Mouse (Mus musculus) left cerebral cortex, postnatal 4 days (tissue): Measurements from ENCODE around the gene Crocc2. TPM values are rescaled to one million over a fixed set of nuclear protein-coding genes. Genes with fewer than 3 reads are reported as not detected.

Experiments
- DNase-seq: peaks from one replicate; pipeline ENCODE4 v3.0.0-alpha.2; 2022
- intact Hi-C: fragments of 180-260 bp; cut with DNase I; formaldehyde crosslinking; loops from one replicate; pipeline ENCODE4 v1.15.1; 2025
- total RNA-seq, 2 experiments: library from RNA; stranded (reverse); gene quantifications; 2 replicates each; pipeline ENCODE4 v1.2.3; 2021

Crocc2 gene
- total RNA-seq, 2 experiments from 2014 or later, result 0.91 to 0.94 TPM

DNA sequence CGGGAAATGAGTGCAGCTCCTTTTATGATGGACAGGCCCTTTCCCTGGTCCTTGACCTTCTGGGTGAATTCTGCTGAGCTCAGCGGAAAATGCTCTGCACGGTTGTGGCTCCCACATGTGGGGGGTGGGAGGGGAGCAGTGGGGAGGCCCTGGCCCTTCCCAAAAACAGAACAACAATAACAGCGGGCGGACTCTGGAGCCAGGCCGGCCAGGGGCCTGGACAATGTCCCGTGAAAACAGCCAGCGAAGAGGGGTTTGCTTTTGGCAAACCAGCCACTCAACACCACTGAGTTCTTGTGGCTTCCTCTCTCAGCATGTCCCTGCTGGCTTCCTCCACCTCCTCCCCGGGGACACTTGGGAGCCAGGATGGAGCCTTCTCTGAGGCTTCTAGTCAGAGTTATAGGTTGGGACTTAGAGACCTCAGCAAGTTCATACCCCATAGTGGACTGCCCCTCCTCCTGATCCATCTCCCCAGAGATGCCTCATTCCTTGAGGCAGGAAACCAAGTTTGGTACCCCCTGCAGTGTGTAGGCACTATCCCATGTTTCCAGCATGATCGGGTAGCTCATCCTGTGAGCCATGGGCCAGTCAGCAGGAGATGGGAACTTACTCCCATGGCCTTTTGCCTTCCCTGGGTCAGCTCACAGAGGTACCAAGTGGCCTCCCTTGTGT lies 43.2 kb downstream of the Crocc2 start:
- DNase-seq, result peak; percentile 54
- intact Hi-C loops, result no loop called here

DNA sequence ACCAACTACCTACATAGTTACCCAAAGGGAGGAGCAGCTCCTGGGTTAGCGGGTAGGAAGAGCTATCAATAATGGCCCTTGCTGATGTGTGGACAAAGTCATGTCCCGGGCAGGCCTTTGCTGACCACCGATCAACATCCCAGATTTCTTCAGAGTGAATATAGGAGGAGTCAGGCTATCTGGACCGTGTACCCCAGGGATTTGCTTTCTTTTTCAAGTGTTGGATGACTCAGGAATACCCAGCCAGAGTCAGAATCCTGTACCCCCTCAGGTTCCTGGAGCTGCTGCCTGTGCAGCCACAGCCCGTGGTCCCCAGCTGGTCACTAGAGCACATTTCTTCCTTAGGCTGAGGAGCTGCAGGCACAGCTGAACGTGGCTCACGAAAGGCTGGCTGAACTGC lies 43.9 kb downstream of the Crocc2 start:
- intact Hi-C loops, result no loop called here
- no peak for DNase-seq

DNA sequence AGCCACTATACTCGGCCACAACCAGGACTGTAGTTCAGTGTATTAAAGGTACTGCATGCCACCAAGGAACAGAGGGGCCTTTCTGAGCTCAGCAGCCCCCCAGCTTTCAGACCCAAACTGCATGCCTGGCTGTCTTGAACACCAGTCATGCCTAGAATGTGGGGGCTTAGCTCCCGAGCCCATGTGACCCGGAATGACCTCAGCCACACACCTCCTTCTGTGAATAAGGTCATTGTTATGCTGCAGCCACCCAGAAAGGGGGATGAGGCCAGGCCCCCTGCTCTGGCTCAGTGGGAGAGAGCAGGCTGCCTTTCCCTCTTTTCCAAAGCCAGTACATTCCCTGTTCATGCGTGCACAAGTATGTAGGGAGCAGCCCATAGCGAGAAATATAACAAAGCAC lies 46.1 kb downstream of the Crocc2 start:
- DNase-seq, result no peak
- intact Hi-C loops, result no loop called here

DNA sequence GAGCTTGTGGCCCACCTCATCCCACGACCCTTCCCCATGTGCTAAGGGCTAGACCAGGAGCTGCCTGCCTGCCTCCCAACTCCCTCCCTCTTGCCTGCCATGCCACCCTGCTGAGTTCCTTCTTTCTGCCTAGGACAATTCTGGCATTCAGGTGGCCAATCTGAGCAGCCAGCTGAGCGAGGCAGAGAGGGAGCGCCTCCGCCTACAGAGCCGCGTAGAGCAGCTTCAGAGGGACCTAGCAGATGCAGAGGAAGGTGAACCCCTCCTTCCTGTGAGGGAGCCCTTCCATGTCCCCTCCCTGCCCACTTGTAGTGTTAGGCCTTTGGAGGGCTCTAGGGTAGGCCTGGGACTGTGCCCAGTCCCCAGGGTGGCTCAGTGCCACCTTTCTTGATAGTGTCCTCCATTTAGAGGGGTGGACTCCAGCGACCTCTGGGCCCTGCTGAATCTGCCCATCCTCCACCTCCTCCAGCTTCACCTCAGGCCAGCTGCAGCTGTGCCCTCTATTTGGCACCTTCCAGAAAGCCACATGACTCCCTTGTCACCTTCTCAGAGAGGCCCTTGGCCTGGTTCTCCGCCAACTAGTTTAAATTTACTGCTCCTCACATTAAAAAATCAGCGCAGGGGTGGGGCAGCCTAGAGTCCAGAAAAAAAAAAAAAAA lies 48.4 kb downstream of the Crocc2 start:
- intact Hi-C loops, result no loop called here
- DNase-seq, result no peak

DNA sequence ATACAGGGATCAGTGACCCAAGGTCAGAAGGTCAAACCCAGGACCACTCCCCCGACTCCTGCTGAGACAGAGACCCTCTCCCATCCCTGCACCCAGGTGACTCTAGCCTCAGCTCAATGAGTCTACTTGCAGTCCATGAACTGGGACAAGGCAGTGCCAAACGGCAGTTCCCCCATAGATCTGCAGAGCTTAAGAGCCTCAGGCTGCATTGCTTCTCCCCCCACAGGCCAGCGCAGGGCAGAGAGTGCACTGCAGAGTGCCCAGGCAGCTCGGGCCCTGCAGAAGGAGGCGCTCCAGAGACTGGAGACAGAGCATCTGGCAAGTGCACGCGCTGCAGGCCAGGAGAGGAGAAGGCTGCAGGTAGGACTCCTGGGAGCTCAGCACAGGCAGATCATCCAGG lies 49.0 kb downstream of the Crocc2 start:
- no peak for DNase-seq
- intact Hi-C loops, result no loop called here

DNA sequence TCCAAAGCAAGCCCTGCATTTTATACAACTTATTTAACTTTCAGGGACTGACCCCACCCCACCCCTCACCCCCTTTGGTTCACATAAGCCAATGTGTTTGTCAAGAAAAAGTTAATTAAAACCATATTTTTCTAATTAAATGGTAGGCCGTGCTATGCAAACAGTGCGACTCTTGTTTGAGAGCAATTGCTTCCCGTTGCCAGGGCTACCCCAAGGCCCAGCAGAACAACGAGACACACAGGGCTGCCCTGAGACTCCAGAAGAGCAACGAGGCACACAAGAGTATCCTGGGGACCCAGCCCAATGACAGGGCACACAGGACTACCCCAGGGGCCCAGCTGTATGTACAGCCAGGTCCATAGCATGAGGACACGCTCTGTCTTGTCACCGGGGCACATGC lies 52.3 kb downstream of the Crocc2 start:
- DNase-seq, result no peak
- intact Hi-C loops, result no loop called here

DNA sequence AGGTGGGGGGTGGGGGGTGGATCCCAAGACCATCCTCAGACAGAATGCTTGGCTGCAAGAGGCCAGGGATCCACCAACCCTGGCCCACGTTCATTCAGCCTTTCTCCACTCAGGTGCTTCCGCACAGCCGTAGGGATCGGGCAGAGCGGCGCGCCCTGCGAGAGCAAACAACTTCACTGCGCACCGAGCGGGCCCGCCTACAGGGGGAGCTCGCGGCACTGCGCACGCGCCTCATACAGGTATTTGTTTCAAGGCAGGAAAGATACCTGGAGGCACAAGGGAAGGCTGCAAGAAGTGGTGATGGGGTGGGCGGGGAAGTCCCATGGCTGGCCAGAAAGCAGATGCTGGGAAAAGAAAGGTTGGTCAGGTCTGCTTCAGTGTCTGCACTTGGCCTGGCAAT lies 55.4 kb downstream of the Crocc2 start:
- intact Hi-C loops, result no loop called here
- DNase-seq, result no peak

DNA sequence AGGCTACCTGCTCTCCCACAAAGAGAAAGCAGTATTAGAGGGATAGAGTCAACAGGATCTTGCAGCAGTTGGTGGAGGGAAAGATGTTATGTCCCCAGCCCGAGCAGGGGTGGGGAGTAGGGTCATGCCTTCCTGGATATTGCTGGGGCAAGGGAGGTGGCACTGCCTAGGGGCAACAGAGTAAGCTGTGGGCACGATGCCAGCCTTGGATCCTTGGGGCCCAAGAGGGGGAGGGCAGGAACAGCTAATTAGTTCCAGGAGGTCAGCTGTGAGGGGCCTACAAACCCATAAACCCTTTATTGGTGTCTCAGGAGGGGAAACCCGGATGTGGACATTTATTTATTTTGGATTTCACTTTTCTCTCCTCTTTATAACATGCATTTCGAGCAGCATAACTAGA lies 56.7 kb downstream of the Crocc2 start:
- intact Hi-C loops, result no loop called here
- peak; percentile 66 for DNase-seq

DNA sequence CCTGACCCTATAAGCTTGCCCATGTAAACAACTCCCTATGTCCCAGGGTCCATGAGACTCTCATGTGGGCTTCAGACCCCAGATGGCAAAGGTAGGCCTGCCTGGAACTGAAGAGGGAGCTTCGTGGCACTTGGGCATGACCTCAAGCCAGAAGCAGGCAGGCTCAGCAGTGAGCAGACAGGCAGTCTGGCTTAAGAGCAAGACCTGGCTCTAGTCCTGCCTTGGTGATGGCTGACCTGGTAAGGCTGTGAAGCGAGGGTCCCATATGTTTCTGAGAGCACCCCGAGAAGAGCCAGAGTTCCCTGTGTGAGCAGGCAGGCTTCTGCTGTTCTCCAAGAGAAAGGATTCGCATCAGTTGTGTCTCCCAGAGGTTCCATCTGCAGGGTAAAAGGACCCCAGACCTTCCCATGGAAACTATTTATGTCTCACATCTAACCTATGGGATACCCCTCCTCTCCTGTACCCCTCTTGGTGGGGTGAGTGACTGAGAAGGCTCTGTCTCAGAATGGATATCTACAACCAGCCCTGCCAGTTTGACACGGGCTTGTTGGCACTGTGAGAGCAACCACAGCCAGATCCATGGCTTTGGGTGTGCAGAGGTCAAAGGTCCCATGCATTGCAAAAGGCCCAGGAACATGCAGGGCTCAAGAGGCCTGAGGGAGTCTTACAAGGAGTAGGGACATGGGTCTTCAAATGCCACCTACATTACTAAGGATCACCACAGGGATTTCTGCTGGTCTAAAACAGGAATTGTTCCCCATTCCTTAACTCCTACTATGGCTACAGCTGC lies 57.4 kb downstream of the Crocc2 start:
- intact Hi-C loops, result no loop called here
- DNase-seq, result peak; percentile 56

DNA sequence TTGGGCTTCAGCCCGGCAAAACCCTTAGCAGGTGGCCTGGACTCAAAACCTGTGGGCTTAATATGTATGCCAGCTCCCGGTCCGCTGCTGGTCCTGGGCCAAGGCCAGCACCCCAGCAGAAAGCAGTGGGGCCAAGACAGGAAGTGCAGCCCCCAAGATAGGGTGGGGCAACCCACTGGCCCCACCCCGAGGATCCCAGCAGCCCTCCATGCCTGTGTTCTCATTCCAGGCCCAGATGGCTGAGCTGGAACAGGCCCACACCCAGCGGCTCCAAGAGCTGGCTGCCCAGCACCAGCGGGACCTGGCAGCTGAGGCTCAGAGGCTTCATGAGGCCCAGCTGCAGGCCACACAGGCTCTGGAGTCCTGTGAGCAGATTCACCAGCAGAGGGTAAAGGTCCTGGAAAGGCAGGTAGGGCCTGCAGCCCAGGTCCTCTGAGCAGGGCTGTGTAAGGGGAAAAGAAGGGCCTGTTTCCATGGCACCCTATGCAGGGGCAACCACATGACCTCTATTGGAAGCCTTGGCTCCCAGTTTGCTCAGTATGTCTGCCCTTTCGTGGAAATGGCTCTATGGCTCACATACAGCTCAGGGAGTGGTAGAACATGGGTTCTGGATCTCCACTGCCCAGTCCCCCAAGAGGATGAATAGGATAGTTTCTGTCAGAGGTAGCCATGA lies 58.9 kb downstream of the Crocc2 start:
- intact Hi-C loops, result no loop called here
- peak; percentile 93 for DNase-seq

DNA sequence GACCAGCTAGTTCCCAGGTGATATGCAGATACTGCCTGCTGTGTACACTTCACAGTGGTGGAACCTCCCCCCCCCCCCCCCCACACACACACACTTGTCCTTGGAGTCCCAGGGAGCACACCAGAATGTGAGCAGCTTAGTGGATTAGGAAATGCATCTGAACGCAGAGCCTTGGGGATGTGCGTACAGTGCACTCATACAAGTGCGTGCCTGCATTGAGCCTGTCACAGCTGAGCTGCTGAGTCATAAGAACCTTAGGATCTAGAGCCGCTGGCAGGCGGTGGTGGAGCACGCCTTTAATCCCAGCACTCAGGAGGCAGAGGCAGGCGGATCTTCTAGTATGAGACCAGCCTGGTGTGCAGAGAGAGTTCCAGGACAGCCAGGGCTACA lies 59.4 kb downstream of the Crocc2 start:
- intact Hi-C loops, result no loop called here
- DNase-seq, result no peak

DNA sequence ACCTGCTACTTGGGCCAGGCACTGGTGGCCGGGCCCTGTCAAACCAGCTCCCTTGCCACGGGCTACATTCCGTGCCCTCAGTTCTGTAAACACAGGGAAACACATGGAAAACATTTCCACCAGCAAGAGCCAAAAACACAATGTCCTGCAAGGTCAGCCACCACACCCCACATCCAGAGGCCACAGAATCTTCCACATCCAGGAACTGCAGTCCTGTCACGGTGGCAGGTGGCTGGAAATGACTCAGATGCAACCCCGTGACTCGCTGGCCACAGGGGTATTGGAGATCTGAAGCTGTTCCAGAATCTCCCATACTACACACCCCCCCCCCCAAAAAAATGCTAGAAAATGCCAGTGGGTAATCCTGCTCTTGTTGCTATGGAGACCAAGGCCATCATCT lies 60.7 kb downstream of the Crocc2 start:
- DNase-seq, result no peak
- intact Hi-C loops, result no loop called here

DNA sequence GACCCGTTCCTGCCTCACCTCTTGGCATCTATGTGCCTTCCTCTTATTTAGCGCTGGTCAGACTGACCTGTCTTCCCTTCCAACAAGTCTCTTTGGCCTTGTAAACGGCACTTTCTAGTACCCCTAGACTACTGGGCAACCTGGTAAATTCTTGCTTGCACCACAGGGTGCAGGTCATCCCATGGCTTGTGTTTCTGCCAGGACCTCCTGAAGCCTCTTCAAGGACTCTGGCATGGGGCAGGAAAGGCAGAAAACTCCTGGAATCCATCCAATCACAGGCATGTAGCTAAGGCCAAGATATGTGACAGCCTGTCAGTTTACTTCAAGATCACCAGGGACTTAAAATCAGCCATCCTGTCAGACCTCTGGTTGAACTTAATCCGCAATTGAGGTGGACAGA lies 61.1 kb downstream of the Crocc2 start:
- intact Hi-C loops, result no loop called here
- DNase-seq, result peak; percentile 50

DNA sequence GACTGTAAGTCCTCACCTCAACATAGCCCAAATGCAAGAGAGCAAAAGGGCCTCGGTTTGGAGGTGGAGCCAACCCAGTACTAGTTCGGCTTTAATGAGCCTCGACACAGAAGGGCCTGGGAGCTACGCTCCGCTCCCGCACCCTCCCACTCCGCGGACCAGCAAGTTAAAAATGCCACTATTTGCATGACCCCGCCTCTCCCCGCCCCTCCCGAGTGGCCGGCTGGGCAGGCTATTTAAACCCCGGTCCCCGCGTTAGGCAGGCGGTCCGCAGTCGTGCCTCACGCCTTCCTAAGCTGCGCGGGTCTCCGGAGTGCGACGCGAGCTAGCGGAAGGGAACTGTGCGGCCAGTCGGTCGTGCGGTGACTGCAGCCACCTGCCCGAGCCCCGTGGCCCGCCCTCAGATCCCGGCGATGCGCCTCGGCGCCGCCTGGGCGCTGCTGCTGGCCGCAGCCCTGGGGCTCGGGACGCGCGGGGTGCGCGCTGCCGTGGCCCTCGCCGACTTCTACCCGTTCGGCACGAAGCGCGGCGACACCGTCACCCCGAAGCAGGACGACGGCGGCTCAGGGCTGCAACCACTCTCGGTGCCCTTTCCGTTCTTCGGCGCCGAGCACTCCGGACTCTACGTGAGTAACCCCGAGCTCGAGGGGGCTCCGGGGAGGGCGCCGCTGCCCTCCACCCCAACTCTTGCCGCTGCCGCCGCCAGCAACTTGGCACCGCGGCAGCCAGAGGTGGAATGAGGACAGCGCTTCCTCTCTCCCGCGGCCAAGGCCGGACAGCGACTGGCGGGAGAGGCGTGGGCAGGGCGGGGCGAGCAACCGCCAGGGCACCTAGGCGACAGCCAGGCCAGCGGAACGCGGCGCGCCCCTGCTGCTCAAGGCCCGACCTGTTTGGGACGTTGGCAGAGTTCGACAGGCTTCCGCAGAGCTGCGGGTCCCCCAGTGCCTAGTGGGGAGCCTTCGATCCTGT lies 67.3 kb downstream of the Crocc2 start, which contains the start of gene Sned1:
TSS of gene Sned1 (plus strand) at position 266 of the 969 bp plus-strand sequence.
- intact Hi-C loops, result no loop called here
- peak; percentile 90 for DNase-seq

DNA sequence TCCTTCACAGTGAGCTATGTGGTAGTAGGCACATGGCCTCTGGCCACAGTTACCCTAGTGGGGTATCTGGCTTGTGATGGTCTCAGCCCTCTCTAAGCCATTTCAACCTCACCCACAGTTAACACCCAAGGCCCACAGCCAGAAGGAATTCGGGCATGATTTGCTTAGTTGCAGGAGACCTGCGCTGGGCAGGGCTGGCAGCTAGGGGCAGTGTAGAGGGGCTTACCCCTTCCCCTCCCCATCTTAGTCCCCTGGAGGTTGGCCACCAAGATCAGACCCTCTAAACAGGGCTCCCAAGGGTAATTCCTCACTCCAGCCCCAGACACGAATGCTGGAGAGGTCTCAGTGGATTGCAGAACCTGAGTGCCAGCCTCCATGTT lies 68.0 kb downstream of the Crocc2 start:
- intact Hi-C loops, result no loop called here

DNA sequence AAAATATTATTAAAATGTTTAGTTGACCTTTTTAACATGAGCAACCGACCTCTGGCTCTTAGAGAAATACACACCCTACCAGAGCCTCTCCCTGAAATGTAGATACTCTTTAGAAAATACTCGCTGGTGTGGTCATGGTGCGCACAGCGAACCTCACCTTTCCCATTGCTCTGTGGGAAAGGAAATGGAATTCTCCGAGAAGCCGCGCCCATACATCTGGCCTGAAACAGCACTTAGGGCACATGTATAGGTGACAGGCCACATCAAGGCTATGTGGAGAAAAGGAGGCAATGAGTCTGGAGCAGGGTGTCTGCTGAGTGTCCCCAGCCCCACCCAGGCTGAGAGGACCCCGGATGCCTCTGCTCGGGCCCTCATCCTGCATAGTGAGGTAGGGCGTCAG lies 69.2 kb downstream of the Crocc2 start:
- no peak for DNase-seq
- intact Hi-C loops, result loop anchor here (2.0 kb wide), 1 partner anchor 61 kb away; no protein-coding TSS in a partner anchor

More for the DNA sequence above, 68.0 kb downstream of the Crocc2 start:
- DNase-seq, result peak; percentile 68

DNA sequence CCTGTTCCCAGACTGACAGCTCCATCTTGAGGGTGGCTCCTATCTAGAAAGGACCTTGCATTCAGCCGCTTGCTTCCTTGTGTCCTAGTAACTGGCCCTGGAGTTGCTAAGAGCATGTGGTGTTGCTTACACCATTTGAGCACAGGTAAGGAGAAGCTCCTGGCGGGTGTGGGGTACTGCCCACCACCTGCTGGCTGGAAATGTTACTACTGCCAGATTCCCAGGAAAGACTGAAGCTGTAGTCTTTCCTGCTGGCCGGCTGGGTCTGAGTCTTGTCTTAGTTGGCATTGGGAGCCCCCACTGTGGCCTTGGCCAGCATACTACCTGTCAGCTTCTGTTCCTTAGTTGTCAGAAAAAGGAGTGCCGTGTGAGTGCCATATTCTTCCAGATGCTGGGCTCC lies 69.7 kb downstream of the Crocc2 start:
- intact Hi-C loops, result loop anchor here (2.0 kb wide), 1 partner anchor 61 kb away; no protein-coding TSS in a partner anchor
- DNase-seq, result no peak

DNA sequence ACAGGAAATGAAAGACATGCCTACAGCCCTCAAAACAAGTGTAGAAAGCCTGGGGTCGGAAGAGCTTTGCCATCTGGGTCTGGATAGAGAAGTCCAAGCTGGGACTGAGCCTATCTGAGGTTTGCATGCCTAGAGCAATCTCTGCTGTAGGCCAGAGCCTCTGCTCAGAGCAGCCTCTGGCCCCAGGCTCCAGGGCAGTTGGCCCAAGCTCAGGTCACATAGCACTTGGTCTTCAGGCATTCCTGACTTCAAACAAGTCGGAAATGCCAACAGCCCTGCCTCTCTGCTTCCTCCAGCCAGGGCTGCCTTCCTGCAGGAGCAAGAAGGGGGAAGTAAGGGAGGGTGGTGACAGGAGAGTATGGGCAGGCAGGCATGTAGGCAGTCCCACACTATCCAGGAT lies 77.4 kb downstream of the Crocc2 start:
- intact Hi-C loops, result no loop called here
- no peak for DNase-seq

DNA sequence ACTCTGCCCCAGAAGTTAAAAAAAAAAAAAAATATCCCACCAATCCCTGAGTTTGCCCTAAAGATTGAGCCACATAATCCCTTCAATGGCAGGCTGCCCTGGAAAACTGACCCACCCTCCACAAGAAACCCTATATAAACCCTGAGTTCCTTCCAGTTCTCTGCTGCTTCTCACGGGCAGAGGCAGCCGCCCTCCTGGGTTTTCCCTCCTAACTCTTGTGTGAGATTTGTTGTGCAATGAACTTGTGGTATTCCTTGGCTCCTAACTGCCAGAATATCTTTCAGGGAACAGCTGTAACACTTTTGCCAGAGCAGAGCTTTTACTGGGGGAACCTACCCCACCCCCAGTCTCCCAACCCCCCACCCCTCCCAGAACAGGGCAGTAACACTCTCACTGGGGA lies 84.1 kb downstream of the Crocc2 start:
- intact Hi-C loops, result no loop called here

DNA sequence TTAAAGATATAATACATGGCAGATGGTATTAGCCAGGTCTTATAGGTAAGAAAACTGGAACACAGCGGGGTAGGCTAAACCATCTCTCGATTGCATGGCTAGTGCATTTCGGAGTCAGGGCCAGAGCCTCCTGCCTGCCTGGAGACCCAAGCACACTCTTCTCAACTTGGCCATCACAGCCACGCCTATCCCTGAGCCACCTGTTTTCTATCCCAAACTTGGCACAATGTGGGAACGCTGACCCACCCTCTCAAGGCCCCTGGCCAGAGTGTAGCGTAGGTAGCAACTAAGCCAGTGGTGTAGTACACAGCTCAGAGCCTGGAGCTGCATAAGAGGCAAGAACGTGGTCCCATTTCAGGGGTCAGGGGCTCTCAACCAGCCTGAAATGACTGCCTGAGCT lies 87.2 kb downstream of the Crocc2 start:
- DNase-seq, result no peak
- intact Hi-C loops, result no loop called here

More for the DNA sequence above, 84.1 kb downstream of the Crocc2 start:
- no peak for DNase-seq
